Mouse (Mus musculus) heart, postnatal 25 days (tissue): Measurements from ENCODE around the gene Rab11fip4. TPM values are rescaled to one million over a fixed set of nuclear protein-coding genes. Genes with fewer than 3 reads are reported as not detected.

Source experiments
- DNase-seq: peaks from one replicate; pipeline ENCODE4 v3.0.0; 2022; ENCODE audit warnings: low spot score
- intact Hi-C: fragments of 180-260 bp; cut with DNase I; formaldehyde crosslinking; loops from one replicate; pipeline ENCODE4 v1.15.1; 2025
- microRNA-seq: library from miRNA; unstranded; fragments of <30 nt; microRNA quantifications from one replicate; pipeline ENCODE4 v1.2.0, GENCODE M21; 2022
- total RNA-seq, 2 experiments: library from RNA; stranded (reverse); gene quantifications; 2 replicates each; pipeline ENCODE4 v1.2.3; 2021

Gene Rab11fip4
- total RNA-seq, 2 experiments from 2014 or later = 0.06 to 0.29 TPM

DNA sequence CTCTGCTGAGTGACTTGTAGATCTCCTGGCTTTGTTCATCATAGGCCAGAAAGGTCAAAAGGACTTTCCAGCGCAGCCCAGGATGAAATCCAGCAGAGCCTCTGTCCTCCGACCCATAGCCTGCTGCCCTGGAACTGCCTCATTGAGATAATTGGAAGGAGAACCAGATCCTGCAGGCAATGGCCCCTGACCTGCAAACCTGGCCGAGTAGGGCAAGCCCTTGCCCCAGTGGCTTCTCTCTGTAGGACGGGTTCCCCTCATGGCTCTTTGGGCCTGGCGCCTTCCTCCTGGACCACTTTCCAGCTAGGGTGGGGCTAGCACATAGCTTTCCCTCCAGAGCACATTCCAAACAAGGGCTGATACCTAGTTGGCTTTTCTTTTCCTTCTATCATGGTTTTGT lies 131.8 kb downstream of the Rab11fip4 start:
- intact Hi-C loops = no loop called here
- no peak for DNase-seq

DNA sequence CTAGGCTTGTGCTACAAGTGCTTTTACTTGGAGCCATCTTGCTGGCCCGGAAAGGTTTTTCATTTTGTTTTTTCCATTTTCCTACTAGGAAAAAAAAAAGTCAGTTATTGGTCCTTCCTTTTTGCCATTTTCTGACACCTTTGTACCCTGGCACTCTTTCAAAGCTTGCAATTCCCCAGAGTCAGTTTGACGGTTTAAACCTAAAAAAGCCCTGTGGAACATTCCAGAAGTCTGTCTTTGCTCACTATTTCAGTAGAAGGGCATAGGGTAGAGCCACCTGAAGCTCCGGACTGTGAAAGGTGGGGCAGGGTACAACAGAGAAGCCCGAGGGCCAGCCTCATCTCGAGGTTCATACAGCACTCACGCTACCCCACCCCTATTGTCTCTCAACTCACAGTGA lies 134.0 kb downstream of the Rab11fip4 start:
- intact Hi-C loops = no loop called here
- DNase-seq = no peak

DNA sequence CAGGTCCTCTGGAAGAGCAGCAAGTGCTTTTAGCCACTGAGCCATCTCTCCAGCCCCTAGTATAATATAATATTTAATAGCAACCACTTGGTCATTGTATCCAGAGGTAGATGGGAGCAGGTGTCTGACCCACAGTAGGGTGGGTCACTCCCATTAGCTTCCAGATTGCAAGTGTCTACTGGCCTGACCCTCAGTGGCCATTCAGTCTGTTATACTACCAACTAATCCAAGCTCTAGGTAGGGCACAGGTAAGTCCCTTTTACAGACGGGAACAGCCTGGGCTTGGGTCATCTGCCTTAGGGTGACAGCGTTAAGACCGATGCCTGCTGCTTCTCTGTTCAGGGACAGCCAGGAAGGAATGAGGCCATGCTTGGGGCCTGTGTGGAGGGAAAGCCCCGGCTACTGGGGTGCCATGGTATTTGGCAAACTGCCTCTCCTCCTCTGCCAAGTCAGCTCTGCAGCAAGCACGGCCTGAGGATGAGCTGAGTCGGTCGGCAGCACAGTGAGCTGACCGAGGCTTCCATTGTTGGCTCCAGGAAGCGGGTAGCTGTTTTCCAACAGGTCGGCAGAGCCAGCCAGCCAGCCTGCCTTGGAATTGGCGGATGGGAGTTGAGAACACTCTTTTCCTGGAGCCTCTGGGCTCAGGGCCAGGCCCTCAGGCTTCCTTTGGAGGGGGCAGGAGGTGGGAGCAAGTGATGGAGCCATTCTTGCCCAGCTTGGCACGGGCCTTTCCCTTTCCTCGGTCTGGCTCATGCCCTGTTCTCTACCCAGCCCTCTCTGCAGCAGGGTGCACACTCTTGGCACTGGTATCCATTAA lies 138.4 kb downstream of the Rab11fip4 start:
- DNase-seq = peak; percentile 57
- intact Hi-C loops = no loop called here

DNA sequence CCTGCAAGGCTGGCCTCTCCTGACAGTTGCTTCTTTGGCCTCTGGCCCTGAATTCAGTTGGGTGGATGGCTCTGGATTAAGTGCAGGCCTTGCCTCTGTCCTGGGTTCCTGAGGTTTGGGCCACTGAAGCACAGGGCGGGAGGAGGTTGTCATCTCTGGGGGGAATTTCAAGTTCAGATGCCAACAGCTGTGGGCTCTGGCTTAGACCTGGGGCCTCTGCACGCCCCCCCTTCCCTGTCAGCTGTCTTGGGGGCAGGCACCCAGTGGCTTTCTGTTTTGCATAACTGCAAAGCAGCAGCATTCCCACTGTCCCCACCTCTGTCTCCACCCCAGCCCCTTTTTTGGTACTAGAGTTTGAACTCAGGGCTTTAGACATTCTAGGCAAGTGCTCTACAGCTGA lies 139.4 kb downstream of the Rab11fip4 start:
- intact Hi-C loops = no loop called here
- DNase-seq = no peak

DNA sequence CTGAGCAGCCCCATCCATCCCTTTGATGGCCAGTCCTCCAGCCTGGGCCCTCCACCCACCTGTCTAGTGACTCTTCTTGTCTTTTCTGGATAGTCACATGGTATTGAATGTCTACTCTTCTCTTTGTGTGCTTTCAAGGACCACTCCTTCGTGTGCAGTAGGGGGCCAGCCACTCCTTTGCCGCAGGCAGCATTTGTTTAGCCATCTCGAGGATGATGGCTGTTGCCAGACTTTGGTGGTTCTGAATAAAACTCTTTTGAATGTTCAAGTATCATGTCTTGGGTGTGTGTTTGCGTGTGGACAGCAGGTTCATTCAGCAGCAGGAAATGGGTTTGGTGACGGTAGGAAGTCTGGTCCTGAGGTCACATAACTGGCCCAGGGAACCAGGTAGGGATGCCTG lies 140.5 kb downstream of the Rab11fip4 start:
- intact Hi-C loops = no loop called here
- DNase-seq = no peak

DNA sequence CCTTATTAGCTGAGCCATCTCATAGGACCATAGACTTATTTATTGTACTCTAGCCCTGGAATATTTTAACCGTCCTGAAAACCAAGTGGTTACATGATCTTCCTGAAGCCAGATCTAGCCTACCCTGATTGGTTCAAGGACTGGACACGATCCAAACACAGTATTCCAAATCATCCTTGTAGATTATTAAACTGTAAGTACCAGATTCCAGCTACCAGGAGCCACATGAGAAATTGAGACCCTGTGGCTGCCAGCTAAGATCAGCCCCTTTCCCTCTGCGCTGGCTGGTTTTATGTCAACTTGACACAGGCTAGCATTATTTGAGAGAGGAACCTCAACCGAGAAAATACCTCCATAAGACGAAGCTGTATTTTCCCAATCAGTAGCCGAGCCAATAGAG lies 142.0 kb downstream of the Rab11fip4 start:
- intact Hi-C loops = no loop called here

DNA sequence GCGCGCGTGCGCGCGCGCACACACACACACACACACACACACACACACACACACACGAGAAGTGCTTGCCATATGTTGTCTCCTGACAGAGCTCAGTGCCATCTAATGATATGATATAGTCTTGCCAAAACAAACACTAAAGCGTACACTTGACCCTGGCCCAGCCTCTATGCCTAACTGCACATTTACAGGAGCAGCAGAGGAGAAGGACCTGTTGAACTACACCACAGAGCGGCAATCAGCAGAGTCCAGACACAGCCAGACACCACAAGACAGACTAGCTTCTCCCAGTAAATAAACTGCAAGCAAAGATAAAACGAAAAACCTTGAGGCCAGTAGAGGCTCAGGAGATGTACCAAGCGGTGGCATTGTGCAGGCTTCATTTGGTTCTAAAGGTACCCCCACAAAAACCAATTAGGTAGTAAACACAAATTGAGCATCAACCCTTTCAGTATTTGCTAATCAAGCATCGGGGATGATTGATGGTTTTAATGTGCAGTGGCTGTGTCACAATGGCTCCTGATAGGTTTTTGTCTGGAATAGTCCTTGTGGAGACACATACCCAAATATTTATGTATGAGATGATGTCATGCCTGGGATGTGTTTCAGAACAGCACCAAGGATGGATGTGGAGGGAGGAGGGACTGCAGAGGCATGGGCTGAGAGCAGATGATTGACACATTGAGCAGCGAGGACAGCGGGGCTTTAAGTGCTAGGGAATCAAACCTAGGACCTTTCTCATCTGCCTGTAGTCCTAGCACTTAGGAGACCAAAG lies 145.4 kb downstream of the Rab11fip4 start:
- no peak for DNase-seq
- intact Hi-C loops = no loop called here

More for the DNA sequence above, 142.0 kb downstream of the Rab11fip4 start:
- no peak for DNase-seq

DNA sequence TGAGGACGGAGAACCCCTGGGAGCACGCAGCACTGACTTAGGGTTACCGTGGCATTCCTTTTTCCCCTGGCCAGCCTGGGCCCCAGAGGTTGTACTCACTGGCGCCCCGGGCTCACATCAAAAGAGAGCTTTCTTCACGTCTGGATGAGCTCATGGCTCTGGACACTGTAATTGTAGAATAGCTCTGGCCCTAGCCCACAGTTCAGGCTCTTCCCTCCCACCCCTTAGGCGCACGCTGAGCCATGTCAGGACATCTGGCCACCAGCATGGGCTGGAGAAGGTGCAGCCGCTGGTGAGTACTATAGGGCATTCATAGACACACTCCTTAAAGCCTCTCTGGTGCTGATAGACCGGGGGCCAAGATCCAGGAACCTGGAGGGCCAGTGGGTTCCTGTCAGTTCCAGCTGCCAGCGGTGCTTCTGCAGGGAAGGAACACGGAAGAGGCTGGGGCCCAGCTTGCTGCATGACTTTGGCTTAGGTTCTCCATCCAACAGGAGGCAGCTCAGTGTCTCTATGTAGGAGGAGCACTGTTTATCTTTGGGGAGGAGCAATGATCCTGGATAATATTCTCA lies 146.2 kb downstream of the Rab11fip4 start:
- DNase-seq = no peak
- intact Hi-C loops = no loop called here

DNA sequence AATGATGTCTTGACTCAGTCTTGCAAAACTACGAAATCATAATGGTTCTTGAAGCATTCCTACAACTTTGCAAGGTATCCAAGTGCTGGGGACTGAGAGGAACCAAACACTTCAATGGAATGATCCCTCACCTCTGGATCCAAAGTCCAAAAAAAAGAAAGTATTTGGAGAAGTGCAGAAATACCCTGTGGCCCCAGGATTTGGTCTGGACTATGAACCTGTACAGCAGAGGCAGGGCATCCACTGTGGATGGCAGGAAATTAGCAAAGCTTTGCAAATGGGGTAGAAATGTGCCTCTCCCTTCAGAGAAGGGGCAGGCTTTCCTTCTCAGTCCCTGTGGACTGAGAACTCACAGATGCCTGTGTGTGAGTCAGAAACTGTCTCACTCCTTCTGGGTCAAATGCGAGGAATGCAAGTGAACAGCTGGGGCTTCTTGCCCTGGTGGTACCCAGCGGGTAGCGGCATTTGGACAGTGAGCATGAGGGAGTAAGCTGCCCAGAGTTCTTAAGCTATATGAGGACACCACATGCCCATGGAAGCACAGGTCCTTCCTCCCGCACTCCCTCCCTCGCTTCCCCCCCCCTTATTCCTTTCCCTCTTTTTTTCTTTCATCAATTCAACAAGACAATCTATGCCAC lies 147.0 kb downstream of the Rab11fip4 start:
- intact Hi-C loops = no loop called here
- no peak for DNase-seq

DNA sequence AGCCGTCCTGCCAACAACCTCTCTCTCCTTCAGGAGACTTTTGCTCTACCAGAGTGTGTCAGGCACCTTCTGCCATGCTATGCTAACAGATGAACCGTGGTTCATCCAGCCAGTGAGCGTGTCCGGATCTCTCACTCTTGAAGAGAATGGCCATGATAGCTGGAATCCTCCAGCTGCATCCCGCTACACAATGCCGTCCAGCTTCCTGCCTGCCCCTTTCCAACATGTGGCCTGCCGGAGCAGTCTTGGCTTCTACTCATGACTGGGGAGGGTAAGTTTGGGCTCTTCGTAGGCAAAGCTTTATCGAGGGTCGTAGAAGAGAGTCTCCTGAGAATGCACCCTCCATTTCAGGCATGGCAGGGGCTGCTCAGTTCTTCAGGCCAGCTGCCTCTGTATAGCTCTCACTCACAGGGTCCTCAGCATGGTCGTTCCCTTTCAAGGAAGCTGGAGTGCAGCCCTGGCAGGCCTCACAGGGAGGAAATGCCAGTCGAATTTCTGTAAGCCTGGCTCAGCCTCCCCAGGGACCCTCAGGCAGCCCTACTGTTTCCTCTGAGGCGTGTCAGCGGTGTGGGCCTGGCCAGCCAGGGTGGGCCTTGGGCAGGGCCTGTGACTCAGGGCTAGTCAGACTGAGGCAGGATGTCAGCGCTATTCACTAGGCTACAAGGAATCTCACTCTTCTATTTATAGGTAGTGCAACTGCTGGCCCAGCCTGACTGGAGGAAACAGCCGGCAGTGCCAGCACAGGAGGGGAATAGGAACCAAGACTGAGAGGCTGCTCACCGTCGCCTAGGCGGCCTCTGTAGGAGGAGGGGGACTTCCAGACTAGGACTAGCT lies 147.9 kb downstream of the Rab11fip4 start:
- intact Hi-C loops = no loop called here
- peak; percentile 75 for DNase-seq

DNA sequence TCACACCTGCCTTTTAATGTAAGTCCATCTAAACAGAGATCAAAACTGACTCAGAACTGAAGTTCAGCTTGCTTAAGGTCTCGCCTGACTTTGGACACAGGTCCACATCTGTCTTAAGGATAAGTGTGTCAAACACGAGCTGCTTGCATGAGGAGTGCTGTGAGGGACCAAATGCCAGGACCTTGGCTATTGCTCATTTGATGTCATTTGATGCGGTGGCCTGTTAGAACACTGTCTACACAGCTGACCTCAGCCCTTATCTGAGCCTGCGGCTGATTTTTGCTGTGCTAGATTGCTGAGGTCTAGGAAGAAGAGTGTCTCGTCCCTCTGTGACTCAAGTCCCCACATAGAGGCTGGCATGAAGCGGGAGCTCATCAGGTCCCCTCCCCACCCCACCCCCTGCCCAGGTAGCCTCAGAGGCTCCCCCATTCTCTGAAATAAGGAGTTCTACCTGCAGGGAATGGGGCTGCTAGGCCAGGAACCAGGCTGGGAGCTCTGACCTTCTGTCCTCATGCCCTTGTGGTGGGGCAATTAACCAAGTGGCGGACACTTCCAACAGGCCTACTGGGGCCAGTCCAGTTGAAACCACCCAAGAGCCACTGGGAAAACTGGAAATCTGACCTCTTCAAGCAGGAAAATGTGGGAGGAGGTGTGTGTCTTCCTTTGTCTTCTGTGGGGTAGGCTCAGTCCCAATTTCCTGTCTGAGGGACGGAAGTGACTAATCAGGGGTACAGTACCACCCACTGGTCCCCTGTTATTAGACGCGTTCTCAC lies 149.9 kb downstream of the Rab11fip4 start:
- intact Hi-C loops = no loop called here

DNA sequence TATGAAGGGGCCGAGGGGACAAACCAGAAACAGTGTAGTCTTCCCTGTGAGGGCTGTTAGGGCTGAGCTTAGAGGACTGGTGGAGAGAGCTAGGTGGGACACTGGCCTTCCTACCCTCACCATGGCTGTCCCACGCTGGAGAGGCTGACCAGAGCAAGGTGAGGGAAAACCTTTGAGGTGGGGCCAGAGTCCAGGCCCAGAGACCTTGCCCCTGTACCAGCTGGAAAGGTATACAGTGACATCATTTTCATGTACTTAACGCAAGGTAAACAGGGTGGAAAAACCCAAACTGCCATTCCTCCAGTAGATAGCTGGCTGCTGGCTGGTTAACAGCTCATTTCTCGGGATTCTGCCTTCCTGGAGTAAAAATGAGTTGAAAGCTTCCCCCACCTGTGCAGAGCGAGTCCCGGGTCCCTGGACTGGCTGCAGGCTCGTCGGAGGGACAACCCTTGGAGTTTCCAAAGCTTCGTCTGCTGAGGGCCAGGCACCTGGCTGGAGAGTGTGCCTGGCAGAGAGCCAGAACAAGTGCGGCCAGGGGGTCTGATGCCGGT lies 155.6 kb downstream of the Rab11fip4 start:
- intact Hi-C loops = no loop called here
- no peak for DNase-seq

More for the DNA sequence above, 149.9 kb downstream of the Rab11fip4 start:
- DNase-seq = no peak

Small RNA genes within 50 kb of the gene (microRNA-seq; reads per million reads assigned to microRNA genes)
- 35.0 reads per million, percentile 44 among the genes with 10 or more reads in this experiment for gene Mir193a
- gene Mir365-2 = 1.1 reads per million

Other genes with a start within 250 kb of the Rab11fip4 start
- not detected for gene Omg, start 87.1 kb upstream of the Rab11fip4 start, total RNA-seq
- 1 to 10 TPM; 1.1 to 1.3 TPM for gene Evi2b, start 67.5 kb upstream of the Rab11fip4 start, total RNA-seq
- gene Evi2, start 60.6 kb upstream of the Rab11fip4 start, total RNA-seq = under 1 TPM in 1 of 2 experiments, not detected in 1; 0.08 TPM
- gene Evi2a, start 60.6 kb upstream of the Rab11fip4 start, total RNA-seq = 1 to 10 TPM; 1.9 to 2.8 TPM